Mouse (Mus musculus): ENCODE results near the gene Gm10230.
"Not testable (repeated sequence)": the region's sequence is repeated elsewhere in the genome, so short reads cannot be mapped to it uniquely, and the experiment has no call there.

Gm10230 gene

GRCm38 (mm10) chrX:27494782-27495181 is at the start of gene Gm10230:
Gm10230 (minus strand) TSS chrX:27494882.
- DNase-seq: not testable (repeated sequence)

All from lung, postnatal 14 days (tissue).